Mouse (Mus musculus) ES-E14 (cell line): Measurements from ENCODE around the gene Gramd1b.

Source experiments
- CHD2 ChIP-seq: IDR thresholded peaks from 2 replicates; pipeline ENCODE4 v1.6.1; 2014; ENCODE audit warnings: mild to moderate bottlenecking, low read depth, low read length, inconsistent platforms
- HCFC1 ChIP-seq: IDR thresholded peaks from 2 replicates; pipeline ENCODE4 v1.6.1; 2012; ENCODE audit warnings: low read length, inconsistent platforms, borderline replicate concordance; ENCODE audit not compliant: insufficient read depth
- MAFK ChIP-seq: IDR thresholded peaks from 2 replicates; pipeline ENCODE4 v1.6.1; 2014; ENCODE audit warnings: mild to moderate bottlenecking, low read depth, low read length, inconsistent platforms; ENCODE audit not compliant: insufficient read depth

- TF ChIP-seq CHD2 (peak; percentile 70), MAFK (no peak), HCFC1 (no peak; the same call in 1 of the 2 replicates)
These were observed 133.5 kb downstream of the Gramd1b start for GRCm38 (mm10) chr9:40397471-40398245.
